Mouse (Mus musculus): Measurements from ENCODE around the gene Gfi1.

DNA sequence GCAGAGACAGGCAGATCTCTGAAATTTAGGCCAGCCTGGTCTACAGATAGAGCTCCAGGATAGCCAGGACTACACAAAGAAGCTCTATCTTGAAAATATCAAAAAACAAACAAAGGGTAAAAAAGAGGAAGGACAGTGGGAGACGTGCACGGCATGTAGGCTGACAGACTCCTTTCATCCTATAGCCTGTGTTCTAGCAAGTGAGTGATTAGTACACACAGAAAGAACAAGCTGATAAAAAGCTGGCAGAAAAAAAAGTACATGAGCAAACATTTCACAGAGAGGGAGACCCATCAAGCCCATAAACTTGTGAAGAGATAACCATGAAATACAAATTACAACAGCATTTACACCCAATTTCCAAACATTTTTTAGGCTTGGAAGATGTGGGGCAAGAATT lies 14.1 kb downstream of the Gfi1 start:
- no peak for TF ChIP-seq CTCF (IDR thresholded peaks at IDR 0.05)
- no peak for TF ChIP-seq EP300 (IDR thresholded peaks at IDR 0.05; ENCODE audit: insufficient read depth, low read depth, low read length)
- no peak for TF ChIP-seq POLR2A (IDR thresholded peaks at IDR 0.05; ENCODE audit: insufficient read depth, low read depth, low read length)
